Mouse (Mus musculus): ENCODE results near the gene Ripor2.

DNA sequence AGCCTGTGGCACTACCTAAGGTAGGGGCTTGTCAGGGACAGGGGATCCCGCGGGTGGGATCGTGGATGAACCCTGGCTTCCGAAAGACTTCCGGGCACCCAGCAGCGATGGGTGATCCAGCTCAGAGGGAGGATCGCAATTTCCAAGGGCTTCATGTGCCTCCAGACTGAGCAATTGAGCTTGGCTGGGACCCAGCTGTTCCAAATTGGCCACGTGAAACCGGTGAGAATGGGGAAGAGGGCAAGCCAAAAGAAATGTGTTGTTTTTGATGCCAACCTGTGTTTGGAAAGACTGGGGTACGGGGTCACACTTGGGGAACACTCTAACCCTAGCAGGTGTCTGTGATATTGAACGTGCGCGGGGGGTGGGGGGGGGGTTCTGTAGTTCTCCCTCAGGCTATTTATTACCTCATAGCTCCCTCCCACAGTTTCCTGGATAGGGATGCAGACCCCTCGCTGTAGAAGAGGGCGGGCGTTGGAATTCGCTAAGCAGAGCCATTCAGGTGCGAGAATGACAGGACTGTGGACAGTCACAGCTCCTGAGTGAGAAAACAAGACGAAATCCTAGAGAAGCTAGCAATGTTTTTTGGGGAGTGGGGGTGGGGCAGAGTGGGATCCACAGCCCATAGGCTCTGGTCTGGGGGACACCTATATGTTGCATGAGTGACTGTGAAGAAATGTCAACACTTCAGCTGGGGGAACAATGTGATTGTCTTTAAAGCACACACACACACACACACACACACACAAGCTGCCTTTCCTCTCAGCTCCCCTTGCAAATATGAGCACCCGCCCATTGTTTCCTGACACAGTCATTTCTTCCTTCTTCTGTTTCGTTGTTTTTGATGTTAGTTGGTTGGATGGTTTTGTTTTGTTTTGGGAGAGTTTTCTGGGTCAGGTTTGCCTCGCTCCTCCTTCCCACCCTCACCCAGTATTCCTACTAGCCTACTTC lies 57.5 kb downstream of the Ripor2 start:
- TF ChIP-seq MAZ (IDR thresholded peaks at IDR 0.05; ENCODE audit: low read depth, low read length), result no peak
- TF ChIP-seq ZKSCAN1 (IDR thresholded peaks at IDR 0.05; ENCODE audit: borderline replicate concordance, low read depth, low read length), result no peak
- no peak for TF ChIP-seq NRF1 (IDR thresholded peaks at IDR 0.05; ENCODE audit: low read depth, low read length)
- TF ChIP-seq ZC3H11A (IDR thresholded peaks at IDR 0.05; ENCODE audit: low read depth, low read length), result no peak
- TF ChIP-seq MXI1 (IDR thresholded peaks at IDR 0.05; ENCODE audit: low read depth, low read length), result no peak
- TF ChIP-seq CTCF (conservative IDR thresholded peaks at IDR 0.05 in 1 of 2, IDR thresholded peaks at IDR 0.05 in 1 of 2; ENCODE audit: low read depth in 2 of 2, low read length in 2 of 2), result no peak
- peak; percentile 79 for TF ChIP-seq EP300 (IDR thresholded peaks at IDR 0.05; ENCODE audit: low read length)
- no peak for TF ChIP-seq CHD1 (IDR thresholded peaks at IDR 0.05; ENCODE audit: low read depth, low read length)
- TF ChIP-seq POLR2A (IDR thresholded peaks at IDR 0.05; ENCODE audit: low read depth, low read length), result no peak
- TF ChIP-seq JUN (IDR thresholded peaks at IDR 0.05; ENCODE audit: insufficient read depth, low read depth, low read length), result peak; percentile 70
- TF ChIP-seq ELF1 (IDR thresholded peaks at IDR 0.05; ENCODE audit: low read depth, low read length), result 0 out of 2 replicates have a peak, but pooled peaks have one; percentile 24
- TF ChIP-seq PAX5 (IDR thresholded peaks at IDR 0.05; ENCODE audit: low read length), result no peak
- TF ChIP-seq HCFC1 (IDR thresholded peaks at IDR 0.05; ENCODE audit: low read depth, low read length), result no peak
